Mouse (Mus musculus): ENCODE data around the gene Sstr2. TPM values are rescaled to one million over a fixed set of nuclear protein-coding genes. Genes with fewer than 3 reads are reported as not detected.

The Sstr2 gene
- polyA plus RNA-seq, 1 experiment from 2014 or later = 75.2 TPM

- peak within 1 kb of the TSS; percentile 91 for H3K27ac ChIP-seq (ENCODE audit: low read depth, low read length)
- DNase-seq (ENCODE audit: low spot score) (no peak), ATAC-seq (no peak)
- no peaks in the 10 kb centered on the region for H3K27me3 ChIP-seq (replicated peaks; ENCODE audit: control insufficient read depth, insufficient read depth, low read length)
- H3K4me2 ChIP-seq (ENCODE audit: low read length) = peak within 1 kb of the TSS; percentile 71
- peak within 1 kb of the TSS; percentile 89 for H3K9ac ChIP-seq (ENCODE audit: low read length)
- peaks cover 9% of the 10 kb centered on the region for H3K4me1 ChIP-seq (ENCODE audit: control insufficient read depth, insufficient read depth, low read length)
- WGBS = 45% methylated on average over 26 of the region's 26 CpGs
- peak within 1 kb of the TSS; percentile 87 for H3K4me3 ChIP-seq (ENCODE audit: low read depth, low read length)
- H3K36me3 ChIP-seq (ENCODE audit: control insufficient read depth, insufficient read depth, low read length) = peaks cover 24% of the 10 kb centered on the region
- no peaks in the 10 kb centered on the region for H3K9me3 ChIP-seq (replicated peaks; ENCODE audit: control insufficient read depth, low read length)
Measured at GRCm38 (mm10) chr11:113648690-113649352, 29.7 kb downstream of the Sstr2 start, which contains the start of gene Cog1. TSS of gene Cog1 (plus strand) at chr11:113649169.

- Histone ChIP-seq H3K4me3 (ENCODE audit: low read depth, low read length) (peak within 1 kb of the TSS; percentile 87), H3K4me2 (ENCODE audit: low read length) (peak within 1 kb of the TSS; percentile 71), H3K36me3 (ENCODE audit: control insufficient read depth, insufficient read depth, low read length) (peaks cover 31% of the 10 kb centered on the region), H3K9me3 (replicated peaks; ENCODE audit: control insufficient read depth, low read length) (no peaks in the 10 kb centered on the region), H3K4me1 (ENCODE audit: control insufficient read depth, insufficient read depth, low read length) (peaks cover 9% of the 10 kb centered on the region), H3K9ac (ENCODE audit: low read length) (peak within 1 kb of the TSS; percentile 89), H3K27me3 (replicated peaks; ENCODE audit: control insufficient read depth, insufficient read depth, low read length) (no peaks in the 10 kb centered on the region), H3K27ac (ENCODE audit: low read depth, low read length) (peak within 1 kb of the TSS; percentile 91)
- under 1% methylated on average over 57 of the region's 91 CpGs for WGBS
- peak; percentile 77 for ATAC-seq
- DNase-seq (ENCODE audit: low spot score) = peak; percentile 81
Measured at GRCm38 (mm10) chr11:113649353-113650210, 30.4 kb downstream of the Sstr2 start, which contains the start of gene Slc39a11. TSS of gene Slc39a11 (minus strand) at chr11:113650079.

DNA sequence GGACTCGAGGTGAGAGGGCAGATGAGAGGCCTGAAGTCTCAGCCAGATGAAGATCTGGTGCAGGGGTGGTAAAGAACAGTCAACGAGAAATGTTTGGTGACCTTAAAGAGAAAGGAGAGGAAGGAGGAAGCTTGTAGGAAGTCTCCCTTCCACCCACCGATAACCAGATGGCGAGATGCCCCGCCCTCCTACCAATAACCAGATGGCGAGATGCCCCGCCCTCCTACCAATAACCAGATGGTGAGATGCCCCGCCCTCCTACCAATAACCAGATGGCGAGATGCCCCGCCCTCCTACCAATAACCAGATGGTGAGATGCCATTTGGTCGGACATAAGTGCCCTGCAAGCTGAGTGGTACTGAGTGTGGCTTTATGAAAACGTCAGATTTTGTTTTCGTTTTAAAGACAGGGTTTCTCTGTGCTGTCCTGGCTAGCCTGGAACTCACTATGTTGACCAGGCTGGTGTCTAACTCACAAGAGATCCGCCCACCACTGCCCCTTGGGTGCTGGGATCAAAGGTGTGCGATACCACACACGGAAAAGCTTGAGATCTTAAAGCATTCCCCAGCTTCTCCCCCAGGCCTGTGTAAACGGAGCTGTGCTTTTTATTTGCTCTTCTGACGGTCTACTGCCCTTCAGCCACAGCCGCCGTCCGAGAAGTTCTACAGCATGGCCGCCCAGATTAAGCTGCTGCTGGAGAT is 32.2 kb downstream of the Sstr2 start:
- peaks cover 9% of the 10 kb centered on the region for H3K4me1 ChIP-seq (ENCODE audit: control insufficient read depth, insufficient read depth, low read length)
- H3K9me3 ChIP-seq (replicated peaks; ENCODE audit: control insufficient read depth, low read length) = no peaks in the 10 kb centered on the region
- 78% methylated on average over 21 of the region's 22 CpGs for WGBS
- H3K9ac ChIP-seq (ENCODE audit: low read length) = no peak overlapping the region
- ATAC-seq = no peak
- H3K27ac ChIP-seq (ENCODE audit: low read depth, low read length) = peak overlapping the region; percentile 70; the same call in 1 of the 2 replicates
- H3K36me3 ChIP-seq (ENCODE audit: control insufficient read depth, insufficient read depth, low read length) = peaks cover 49% of the 10 kb centered on the region
- peak overlapping the region; percentile 71; the same call in 1 of the 2 replicates for H3K4me2 ChIP-seq (ENCODE audit: low read length)
- H3K27me3 ChIP-seq (replicated peaks; ENCODE audit: control insufficient read depth, insufficient read depth, low read length) = no peaks in the 10 kb centered on the region
- peak; percentile 35 for DNase-seq (ENCODE audit: low spot score)
- no peak overlapping the region for H3K4me3 ChIP-seq (ENCODE audit: low read depth, low read length)

DNA sequence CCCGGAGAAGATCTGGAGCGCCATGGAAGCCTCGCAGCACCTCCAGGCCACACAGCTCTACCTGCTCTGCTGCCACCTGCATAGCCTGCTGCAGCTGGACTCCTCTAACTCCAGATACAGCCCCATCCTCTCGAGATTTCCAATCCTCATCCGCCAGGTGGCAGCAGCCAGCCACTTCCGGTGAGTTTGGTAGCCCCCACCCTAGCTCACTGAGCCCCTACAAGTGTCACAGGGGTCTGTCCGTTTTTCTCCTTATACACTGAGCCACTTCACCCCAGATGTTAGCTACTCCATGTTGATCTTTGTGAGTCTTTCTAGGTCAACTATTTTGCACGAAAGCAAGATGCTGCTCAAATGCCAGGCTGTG is 32.7 kb downstream of the Sstr2 start:
- no peaks in the 10 kb centered on the region for H3K27me3 ChIP-seq (replicated peaks; ENCODE audit: control insufficient read depth, insufficient read depth, low read length)
- H3K27ac ChIP-seq (ENCODE audit: low read depth, low read length) = peak overlapping the region; percentile 70; the same call in 1 of the 2 replicates
- no peak overlapping the region for H3K4me2 ChIP-seq (ENCODE audit: low read length)
- no peak overlapping the region for H3K4me3 ChIP-seq (ENCODE audit: low read depth, low read length)
- 0 out of 2 replicates have a peak, but pooled peaks have one; percentile 5 for ATAC-seq
- peak; percentile 60 for DNase-seq (ENCODE audit: low spot score)
- H3K36me3 ChIP-seq (ENCODE audit: control insufficient read depth, insufficient read depth, low read length) = peaks cover 54% of the 10 kb centered on the region
- H3K9ac ChIP-seq (ENCODE audit: low read length) = no peak overlapping the region
- no peaks in the 10 kb centered on the region for H3K9me3 ChIP-seq (replicated peaks; ENCODE audit: control insufficient read depth, low read length)
- 51% methylated on average over 8 of the region's 8 CpGs for WGBS
- peaks cover 9% of the 10 kb centered on the region for H3K4me1 ChIP-seq (ENCODE audit: control insufficient read depth, insufficient read depth, low read length)

DNA sequence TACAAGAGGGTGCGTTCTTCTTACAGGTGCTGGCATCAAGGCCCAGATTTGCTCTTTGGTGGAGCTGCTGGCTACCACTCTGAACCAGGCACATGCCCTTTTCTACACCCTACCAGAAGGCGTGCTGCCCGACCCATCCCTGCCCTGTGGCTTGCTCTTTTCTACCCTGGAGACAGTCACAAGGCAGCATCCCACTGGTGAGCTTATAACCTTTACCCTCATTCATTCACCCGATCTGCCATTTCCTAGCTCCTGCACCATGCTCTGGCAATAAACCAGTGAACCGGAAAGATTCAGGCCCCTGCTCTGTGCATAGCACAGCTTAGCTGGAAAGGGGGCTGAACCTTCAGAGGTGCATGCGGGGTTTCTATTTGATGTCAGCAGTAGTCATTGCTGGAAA is 33.4 kb downstream of the Sstr2 start:
- Histone ChIP-seq H3K9me3 (replicated peaks; ENCODE audit: control insufficient read depth, low read length) (no peaks in the 10 kb centered on the region), H3K4me3 (ENCODE audit: low read depth, low read length) (no peak overlapping the region), H3K27ac (ENCODE audit: low read depth, low read length) (no peak overlapping the region), H3K4me2 (ENCODE audit: low read length) (no peak overlapping the region), H3K27me3 (replicated peaks; ENCODE audit: control insufficient read depth, insufficient read depth, low read length) (no peaks in the 10 kb centered on the region), H3K9ac (ENCODE audit: low read length) (no peak overlapping the region), H3K4me1 (ENCODE audit: control insufficient read depth, insufficient read depth, low read length) (peaks cover 9% of the 10 kb centered on the region), H3K36me3 (ENCODE audit: control insufficient read depth, insufficient read depth, low read length) (peaks cover 61% of the 10 kb centered on the region)
- no peak for DNase-seq (ENCODE audit: low spot score)
- 92% methylated on average over 6 of the region's 6 CpGs for WGBS
- no peak for ATAC-seq

GRCm38 (mm10) chr11:113654105-113654504 is 35.0 kb downstream of the Sstr2 start:
- WGBS = 93% methylated on average over 15 of the region's 15 CpGs
- H3K4me2 ChIP-seq (ENCODE audit: low read length) = no peak overlapping the region
- H3K9me3 ChIP-seq (replicated peaks; ENCODE audit: control insufficient read depth, low read length) = no peaks in the 10 kb centered on the region
- H3K36me3 ChIP-seq (ENCODE audit: control insufficient read depth, insufficient read depth, low read length) = peaks cover 76% of the 10 kb centered on the region
- ATAC-seq = no peak
- H3K4me3 ChIP-seq (ENCODE audit: low read depth, low read length) = no peak overlapping the region
- no peaks in the 10 kb centered on the region for H3K27me3 ChIP-seq (replicated peaks; ENCODE audit: control insufficient read depth, insufficient read depth, low read length)
- no peak for DNase-seq (ENCODE audit: low spot score)
- H3K9ac ChIP-seq (ENCODE audit: low read length) = no peak overlapping the region
- H3K4me1 ChIP-seq (ENCODE audit: control insufficient read depth, insufficient read depth, low read length) = peaks cover 4% of the 10 kb centered on the region; the same call in 1 of the 2 replicates
- peak overlapping the region; percentile 6; the same call in 1 of the 2 replicates for H3K27ac ChIP-seq (ENCODE audit: low read depth, low read length)

- ATAC-seq (no peak), DNase-seq (ENCODE audit: low spot score) (peak; percentile 76)
- Histone ChIP-seq H3K27me3 (replicated peaks; ENCODE audit: control insufficient read depth, insufficient read depth, low read length) (no peaks in the 10 kb centered on the region), H3K4me1 (ENCODE audit: control insufficient read depth, insufficient read depth, low read length) (peaks cover 4% of the 10 kb centered on the region; the same call in 1 of the 2 replicates), H3K4me3 (ENCODE audit: low read depth, low read length) (no peak overlapping the region), H3K9me3 (replicated peaks; ENCODE audit: control insufficient read depth, low read length) (no peaks in the 10 kb centered on the region), H3K4me2 (ENCODE audit: low read length) (no peak overlapping the region), H3K27ac (ENCODE audit: low read depth, low read length) (peak overlapping the region; percentile 6; the same call in 1 of the 2 replicates), H3K36me3 (ENCODE audit: control insufficient read depth, insufficient read depth, low read length) (peaks cover 83% of the 10 kb centered on the region), H3K9ac (ENCODE audit: low read length) (no peak overlapping the region)
- 78% methylated on average over 18 of the region's 18 CpGs for WGBS
Measured at GRCm38 (mm10) chr11:113654561-113655270, 35.6 kb downstream of the Sstr2 start.

DNA sequence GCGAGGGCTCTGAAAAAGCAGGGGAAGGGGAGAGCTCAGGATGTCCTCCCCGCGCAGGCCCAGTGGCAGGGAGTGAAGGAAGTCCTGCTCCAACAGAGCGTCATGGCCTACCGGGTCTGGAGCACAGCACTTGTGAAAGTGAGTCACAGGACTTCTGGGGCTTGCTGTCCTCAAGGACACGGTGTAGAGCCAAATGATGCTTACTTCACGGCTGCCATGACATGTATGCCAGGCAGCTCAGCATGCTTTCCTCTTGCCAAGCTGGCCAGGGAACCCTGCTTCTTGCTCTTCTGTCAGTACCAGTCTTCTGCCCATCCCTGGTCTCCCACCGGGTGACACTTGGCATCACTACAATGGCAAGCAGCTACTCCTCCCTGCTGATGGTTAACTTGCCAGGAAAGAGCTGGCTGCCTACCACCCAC is 37.4 kb downstream of the Sstr2 start:
- WGBS = 90% methylated on average over 8 of the region's 8 CpGs
- H3K4me1 ChIP-seq (ENCODE audit: control insufficient read depth, insufficient read depth, low read length) = no peaks in the 10 kb centered on the region
- no peak overlapping the region for H3K4me3 ChIP-seq (ENCODE audit: low read depth, low read length)
- H3K4me2 ChIP-seq (ENCODE audit: low read length) = no peak overlapping the region
- H3K9me3 ChIP-seq (replicated peaks; ENCODE audit: control insufficient read depth, low read length) = no peaks in the 10 kb centered on the region
- no peak for ATAC-seq
- peaks cover 99% of the 10 kb centered on the region for H3K36me3 ChIP-seq (ENCODE audit: control insufficient read depth, insufficient read depth, low read length)
- no peak for DNase-seq (ENCODE audit: low spot score)
- H3K27ac ChIP-seq (ENCODE audit: low read depth, low read length) = no peak overlapping the region
- no peaks in the 10 kb centered on the region for H3K27me3 ChIP-seq (replicated peaks; ENCODE audit: control insufficient read depth, insufficient read depth, low read length)
- H3K9ac ChIP-seq (ENCODE audit: low read length) = no peak overlapping the region
